Comparison of ENCODE assay signal across 9 mouse cellular contexts in genomic region chr19:26844813-26845212, GRCm38 (mm10). TPM values are rescaled to one million over a fixed set of nuclear protein-coding genes. Genes with fewer than 3 reads are reported as not detected.
DNase-seq lines count a peak whose midpoint lies in the region; ATAC-seq and TF ChIP-seq lines count a peak whose summit lies in the region.
"Had no signal": no experiment of that assay in that cellular context is flagged by ENCODE, and none has a peak within 500 bp of the region (broad histone marks: within the 10 kb centered on the region; RNA-seq: fewer than 3 reads in every experiment).

No protein-coding gene starts in this region.

- no peak for TF ChIP-seq EP300 in stomach, postnatal 0 days (optimal IDR thresholded peaks at IDR 0.05)

- H3K9me3 ChIP-seq in liver, embryonic 12.5 days (replicated peaks), result no peaks in the 10 kb centered on the region
- H3K9me3 ChIP-seq in stomach, postnatal 0 days (ENCODE audit: control insufficient read depth, low read length), result no peaks in the 10 kb centered on the region

- DNase-seq in cerebellum, postnatal 10 days, result peak; percentile 61 to 70
- DNase-seq in cerebellum, postnatal 36 days, result no peak
- peak; percentile 23 for DNase-seq in right cerebral cortex, postnatal 4 days
- DNase-seq in right cerebral cortex, postnatal 36 days (ENCODE audit: low spot score in 2 of 2), result no peak
- no peak for DNase-seq in stomach, postnatal 0 days (ENCODE audit: low spot score)
- DNase-seq in adrenal gland, postnatal 36 days, result no peak
- DNase-seq in right cerebral cortex, adult 18-20 months, result no peak

- no peaks in the 10 kb centered on the region for H3K27me3 ChIP-seq in liver, embryonic 12.5 days (replicated peaks)
- no peaks in the 10 kb centered on the region for H3K27me3 ChIP-seq in stomach, postnatal 0 days (ENCODE audit: control insufficient read depth, insufficient read depth, low read length)

- H3K9ac ChIP-seq in liver, embryonic 12.5 days, result no peak overlapping the region
- H3K9ac ChIP-seq in stomach, postnatal 0 days (ENCODE audit: low read length), result no peak overlapping the region

- H3K4me2 ChIP-seq in liver, embryonic 12.5 days, result peak overlapping the region; percentile 59
- peak overlapping the region; percentile 56 for H3K4me2 ChIP-seq in stomach, postnatal 0 days (replicated peaks; ENCODE audit: low read depth)

- WGBS in liver, embryonic 12.5 days (ENCODE audit: insufficient replicate concordance), result 35% methylated on average over 8 of the region's 8 CpGs
- WGBS in stomach, postnatal 0 days, result 17% methylated on average over 8 of the region's 8 CpGs

- no peaks in the 10 kb centered on the region for H3K36me3 ChIP-seq in liver, embryonic 12.5 days
- no peaks in the 10 kb centered on the region for H3K36me3 ChIP-seq in stomach, postnatal 0 days (ENCODE audit: control insufficient read depth, insufficient read depth, low read length)

- peaks cover 5% of the 10 kb centered on the region; the same call in 1 of the 2 replicates for H3K4me1 ChIP-seq in liver, embryonic 12.5 days
- H3K4me1 ChIP-seq in stomach, postnatal 0 days (replicated peaks; ENCODE audit: control insufficient read depth, insufficient read depth), result peaks cover 3% of the 10 kb centered on the region

- no peak for ATAC-seq in liver, embryonic 12.5 days
- ATAC-seq in stomach, postnatal 0 days (ENCODE audit: low FRiP score, low TSS enrichment), result no peak

- TF ChIP-seq CTCF in stomach, postnatal 0 days (IDR thresholded peaks at IDR 0.05; ENCODE audit: low read depth), result no peak

- no peak overlapping the region for H3K27ac ChIP-seq in liver, embryonic 12.5 days
- peak overlapping the region; percentile 64 for H3K27ac ChIP-seq in stomach, postnatal 0 days (replicated peaks)

- H3K4me3 ChIP-seq in liver, embryonic 12.5 days, result no peak overlapping the region
- H3K4me3 ChIP-seq in stomach, postnatal 0 days (ENCODE audit: low read depth, low read length), result peak overlapping the region; percentile 47

RNA-seq across cellular contexts. Expression of gene Gm815, which starts 40.9 kb away (rescaled TPM):
- not detected in 2 replicates for polyA plus RNA-seq in liver, embryonic 12.5 days (2016; fragmentation: Nextera tagmentation; extraction: Ambion mirVana)
- not detected in 2 replicates for polyA plus RNA-seq in stomach, postnatal 0 days (2015; fragmentation: Nextera tagmentation; extraction: Ambion mirVana)
- not detected for total RNA-seq in adrenal gland, postnatal 36 days (2021)
- total RNA-seq: adrenal gland, postnatal 14 days had no signal

Comparison
In these comparisons a context has a peak if more than half of its experiments do, and no peak if none do; other contexts are left out.
1. DNase-seq: peak in cerebellum, postnatal 10 days (2 of 2) and right cerebral cortex, postnatal 4 days (single experiment); none in cerebellum, postnatal 36 days (0 of 2), right cerebral cortex, postnatal 36 days (0 of 2), stomach, postnatal 0 days (single experiment), adrenal gland, postnatal 36 days (0 of 2) and right cerebral cortex, adult 18-20 months (single experiment).